Mouse (Mus musculus) kidney, embryonic 15.5 days (tissue): Measurements from ENCODE around the gene Cwc27. TPM values are rescaled to one million over a fixed set of nuclear protein-coding genes. Genes with fewer than 3 reads are reported as not detected.
A peak's percentile ranks its signal among the peaks of the same experiment; 100 is the strongest.

Source experiments
- ATAC-seq: fragments of 200-750 bp; cut with Nextera tagmentation; replicated peaks from 2 replicates; pipeline ENCODE4 v1.8.0; 2017; ENCODE audit warnings: moderate TSS enrichment; ENCODE audit not compliant: low FRiP score
- H3K27ac ChIP-seq: fragments of 300-500 bp; sonication (generic); 2 replicates; pipeline ENCODE4 v1.5.1; 2015; ENCODE audit warnings: mild to moderate bottlenecking, inconsistent platforms
- H3K27me3 ChIP-seq: fragments of 300-500 bp; sonication (generic); 2 replicates; pipeline ENCODE4 v1.6.1; 2015; ENCODE audit warnings: inconsistent platforms
- H3K36me3 ChIP-seq: fragments of 300-500 bp; sonication (generic); 2 replicates; pipeline ENCODE4 v1.6.1; 2015; ENCODE audit warnings: inconsistent platforms
- H3K4me1 ChIP-seq: fragments of 300-500 bp; sonication (generic); 2 replicates; pipeline ENCODE4 v1.6.1; 2015; ENCODE audit warnings: inconsistent platforms
- H3K4me2 ChIP-seq: fragments of 300-500 bp; sonication (generic); 2 replicates; pipeline ENCODE4 v1.6.1; 2015; ENCODE audit warnings: moderate library complexity, mild to moderate bottlenecking, inconsistent platforms
- H3K4me3 ChIP-seq: fragments of 300-500 bp; sonication (generic); replicated peaks from 2 replicates; pipeline ENCODE4 v1.5.1; 2015; ENCODE audit warnings: mild to moderate bottlenecking, inconsistent platforms
- H3K9ac ChIP-seq: fragments of 300-500 bp; sonication (generic); 2 replicates; pipeline ENCODE4 v1.6.1; 2015; ENCODE audit warnings: mild to moderate bottlenecking, inconsistent platforms
- H3K9me3 ChIP-seq: fragments of 300-500 bp; sonication (generic); replicated peaks from 2 replicates; pipeline ENCODE4 v1.6.1; 2016; ENCODE audit warnings: inconsistent platforms
- WGBS: fragments of 180-500 bp; shearing (Covaris S2); methylation state at CpG from one replicate; pipeline ENCODE4 v1.1.7; 2015; ENCODE audit warnings: mixed read lengths; 5-methylcytosine and 5-hydroxymethylcytosine counted together
- polyA plus RNA-seq: library from polyadenylated mRNA; unstranded; fragments of >200 nt; fragmentation: Nextera tagmentation; extraction: Ambion mirVana; gene quantifications from 2 replicates; pipeline ENCODE4 v1.2.1, GENCODE M21; 2015

Gene Cwc27
- polyA plus RNA-seq, 1 experiment from 2014 or later: 31.7 TPM

DNA sequence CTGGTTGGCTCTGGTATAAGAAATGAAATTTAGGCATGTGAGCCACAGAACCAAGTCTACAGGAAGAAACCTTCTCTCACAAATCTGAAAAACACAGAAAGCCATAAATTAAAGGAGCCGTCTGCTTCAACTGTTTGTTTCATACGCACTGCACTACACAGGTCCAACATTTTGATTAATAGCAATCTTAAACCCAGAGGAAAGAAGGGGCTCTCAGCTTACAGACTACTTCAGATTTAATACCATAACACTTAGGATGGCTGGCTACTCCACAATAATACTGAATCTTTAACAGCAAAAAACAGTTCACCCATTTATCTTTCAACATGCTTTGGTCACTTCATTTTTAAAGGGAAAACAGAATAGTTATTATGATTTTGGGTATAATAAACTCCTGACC is 182.2 kb downstream of the Cwc27 start:
- Histone ChIP-seq H3K9me3 (no peaks in the 10 kb centered on the region), H3K27ac (0 out of 2 replicates have a peak overlapping the region, but pooled peaks have one; percentile 33), H3K4me1 (peaks cover 10% of the 10 kb centered on the region; the same call in 1 of the 2 replicates), H3K27me3 (no peaks in the 10 kb centered on the region), H3K9ac (no peak overlapping the region), H3K4me3 (no peak overlapping the region), H3K4me2 (no peak overlapping the region), H3K36me3 (peaks cover 10% of the 10 kb centered on the region; the same call in 1 of the 2 replicates)
- no peak for ATAC-seq
- WGBS: 25% methylated on average over 2 of the region's 2 CpGs

GRCm38 (mm10) chr13:104632427-104633167 is 184.3 kb downstream of the Cwc27 start:
- ATAC-seq: no peak
- Histone ChIP-seq H3K9ac (no peak overlapping the region), H3K27ac (peak overlapping the region; percentile 85), H3K4me3 (no peak overlapping the region), H3K36me3 (peaks cover 6% of the 10 kb centered on the region; the same call in 1 of the 2 replicates), H3K27me3 (no peaks in the 10 kb centered on the region), H3K9me3 (no peaks in the 10 kb centered on the region), H3K4me1 (peaks cover 10% of the 10 kb centered on the region; the same call in 1 of the 2 replicates), H3K4me2 (no peak overlapping the region)
- 60% methylated on average over 7 of the region's 7 CpGs for WGBS

GRCm38 (mm10) chr13:104631621-104632205 is 185.2 kb downstream of the Cwc27 start:
- Histone ChIP-seq H3K4me3 (no peak overlapping the region), H3K9ac (no peak overlapping the region), H3K36me3 (peaks cover 6% of the 10 kb centered on the region; the same call in 1 of the 2 replicates), H3K27ac (peak overlapping the region; percentile 85), H3K4me2 (no peak overlapping the region), H3K9me3 (no peaks in the 10 kb centered on the region), H3K27me3 (no peaks in the 10 kb centered on the region), H3K4me1 (peaks cover 10% of the 10 kb centered on the region; the same call in 1 of the 2 replicates)
- WGBS: 77% methylated on average over 7 of the region's 7 CpGs
- no peak for ATAC-seq

- no peak overlapping the region for H3K27ac ChIP-seq
- no peak for ATAC-seq
- H3K36me3 ChIP-seq: peaks cover 6% of the 10 kb centered on the region; the same call in 1 of the 2 replicates
- WGBS: 83% methylated on average over 5 of the region's 5 CpGs
- H3K9me3 ChIP-seq: no peaks in the 10 kb centered on the region
- peaks cover 10% of the 10 kb centered on the region; the same call in 1 of the 2 replicates for H3K4me1 ChIP-seq
- no peaks in the 10 kb centered on the region for H3K27me3 ChIP-seq
- H3K9ac ChIP-seq: no peak overlapping the region
- no peak overlapping the region for H3K4me3 ChIP-seq
- H3K4me2 ChIP-seq: no peak overlapping the region
These were observed 186.1 kb downstream of the Cwc27 start for GRCm38 (mm10) chr13:104630808-104631207.

GRCm38 (mm10) chr13:104629621-104630020 is 187.3 kb downstream of the Cwc27 start:
- no peak overlapping the region for H3K4me2 ChIP-seq
- H3K4me1 ChIP-seq: peaks cover 10% of the 10 kb centered on the region; the same call in 1 of the 2 replicates
- no peak overlapping the region for H3K9ac ChIP-seq
- H3K4me3 ChIP-seq: no peak overlapping the region
- 95% methylated on average over 11 of the region's 11 CpGs for WGBS
- no peaks in the 10 kb centered on the region for H3K27me3 ChIP-seq
- no peaks in the 10 kb centered on the region for H3K9me3 ChIP-seq
- H3K27ac ChIP-seq: no peak overlapping the region
- H3K36me3 ChIP-seq: peaks cover 6% of the 10 kb centered on the region; the same call in 1 of the 2 replicates
- ATAC-seq: no peak

DNA sequence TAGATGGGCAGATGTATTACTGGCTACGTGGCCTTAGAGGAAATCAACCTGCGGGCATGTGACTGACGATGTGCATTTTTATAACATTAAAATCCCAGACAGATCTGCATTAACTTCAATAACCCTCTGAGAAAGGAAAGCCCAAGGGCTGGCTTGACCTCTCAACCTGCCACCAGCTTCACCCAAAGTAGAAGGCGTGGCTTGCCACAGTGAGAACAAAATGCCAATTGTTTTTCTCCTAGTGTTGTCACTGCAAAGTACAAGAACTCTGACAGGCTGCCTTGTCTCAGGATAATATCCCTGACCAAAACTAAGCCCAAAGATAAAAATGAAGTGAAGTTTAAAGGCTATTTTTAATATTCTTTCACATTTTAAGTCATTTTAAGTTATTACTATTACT is 188.9 kb downstream of the Cwc27 start:
- H3K4me2 ChIP-seq: no peak overlapping the region
- no peak overlapping the region for H3K4me3 ChIP-seq
- ATAC-seq: no peak
- H3K9me3 ChIP-seq: no peaks in the 10 kb centered on the region
- no peak overlapping the region for H3K9ac ChIP-seq
- WGBS: 70% methylated on average over 4 of the region's 4 CpGs
- no peak overlapping the region for H3K27ac ChIP-seq
- peaks cover 15% of the 10 kb centered on the region for H3K4me1 ChIP-seq
- H3K27me3 ChIP-seq: no peaks in the 10 kb centered on the region
- H3K36me3 ChIP-seq: peaks cover 6% of the 10 kb centered on the region; the same call in 1 of the 2 replicates

DNA sequence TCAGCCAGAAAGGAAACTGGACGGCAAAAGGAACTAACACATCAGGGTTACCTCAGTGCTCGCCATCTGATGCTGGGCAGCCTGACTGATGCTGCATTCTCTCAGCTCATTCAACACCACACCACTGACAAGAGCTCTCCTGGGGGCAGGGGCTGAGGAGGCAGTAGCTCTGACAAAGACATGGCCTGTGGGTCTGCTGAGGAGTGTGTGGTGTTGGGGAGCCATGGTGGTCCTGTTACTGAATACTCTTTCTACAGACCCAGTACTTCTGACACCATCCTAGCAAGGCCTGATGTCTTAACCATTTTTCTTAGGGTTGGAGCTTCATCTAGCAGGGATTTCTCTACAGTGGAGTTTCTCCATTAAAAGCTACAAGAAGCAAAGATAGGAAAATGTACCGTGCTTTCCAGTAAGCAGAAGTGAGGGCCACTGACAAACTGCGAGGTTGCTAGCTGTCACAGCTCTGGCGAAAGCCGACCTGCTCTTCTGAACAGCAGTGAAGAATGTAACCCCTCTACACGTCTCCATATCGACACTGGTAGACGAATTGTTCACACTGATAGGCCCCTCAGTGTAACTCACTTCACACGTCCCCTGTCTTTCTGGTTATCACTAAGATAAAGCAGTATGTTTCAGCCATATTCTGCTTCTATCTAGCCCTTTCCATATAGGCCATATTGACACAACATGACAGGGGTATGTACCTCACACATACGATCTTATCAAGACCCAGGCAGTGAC is 189.6 kb downstream of the Cwc27 start:
- 78% methylated on average over 11 of the region's 11 CpGs for WGBS
- Histone ChIP-seq H3K27me3 (no peaks in the 10 kb centered on the region), H3K4me2 (no peak overlapping the region), H3K9me3 (no peaks in the 10 kb centered on the region), H3K4me3 (no peak overlapping the region), H3K4me1 (peaks cover 17% of the 10 kb centered on the region), H3K36me3 (peaks cover 6% of the 10 kb centered on the region; the same call in 1 of the 2 replicates), H3K9ac (no peak overlapping the region), H3K27ac (no peak overlapping the region)
- no peak for ATAC-seq

GRCm38 (mm10) chr13:104623130-104623891 is 193.6 kb downstream of the Cwc27 start:
- peaks cover 6% of the 10 kb centered on the region; the same call in 1 of the 2 replicates for H3K4me1 ChIP-seq
- 64% methylated on average over 12 of the region's 12 CpGs for WGBS
- no peak overlapping the region for H3K4me3 ChIP-seq
- H3K27ac ChIP-seq: no peak overlapping the region
- H3K9ac ChIP-seq: no peak overlapping the region
- H3K36me3 ChIP-seq: no peaks in the 10 kb centered on the region
- H3K27me3 ChIP-seq: no peaks in the 10 kb centered on the region
- H3K9me3 ChIP-seq: no peaks in the 10 kb centered on the region
- ATAC-seq: no peak
- H3K4me2 ChIP-seq: no peak overlapping the region

DNA sequence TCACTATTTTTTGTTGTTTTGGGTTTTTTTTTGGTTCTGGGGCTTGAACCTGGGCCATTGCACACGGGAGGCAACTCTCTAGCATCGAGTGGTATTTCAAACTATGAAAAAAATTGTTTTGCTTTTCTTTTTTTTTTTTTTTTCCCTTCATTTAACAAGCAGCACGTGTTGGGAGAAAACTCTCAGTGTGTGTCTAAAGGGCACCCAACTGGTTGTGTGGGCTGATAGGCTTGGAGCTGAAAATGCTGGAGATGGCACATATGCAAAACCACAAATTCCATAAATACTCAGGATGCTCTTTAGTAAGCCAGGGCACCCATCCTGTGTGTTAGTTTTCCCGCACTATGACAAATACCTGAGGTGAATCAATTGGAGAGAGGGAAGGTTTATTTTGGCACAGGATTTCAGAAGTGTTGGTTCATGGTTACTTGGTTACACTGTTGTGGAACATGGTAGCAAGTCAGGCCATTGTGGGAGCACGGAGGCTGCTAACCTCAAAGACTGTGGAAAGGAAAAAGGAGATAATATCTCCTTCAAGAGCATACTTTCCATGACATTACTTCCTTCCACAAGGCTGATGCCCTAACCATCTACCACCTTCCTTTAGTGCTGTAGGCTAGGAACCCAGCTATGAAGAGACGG is 194.7 kb downstream of the Cwc27 start:
- Histone ChIP-seq H3K36me3 (no peaks in the 10 kb centered on the region), H3K4me3 (no peak overlapping the region), H3K9me3 (no peaks in the 10 kb centered on the region), H3K4me2 (no peak overlapping the region), H3K27ac (no peak overlapping the region), H3K4me1 (peaks cover 6% of the 10 kb centered on the region; the same call in 1 of the 2 replicates), H3K9ac (no peak overlapping the region), H3K27me3 (no peaks in the 10 kb centered on the region)
- 78% methylated on average over 6 of the region's 6 CpGs for WGBS
- no peak for ATAC-seq

GRCm38 (mm10) chr13:104620423-104620822 is 196.5 kb downstream of the Cwc27 start:
- Histone ChIP-seq H3K36me3 (no peaks in the 10 kb centered on the region), H3K27ac (no peak overlapping the region), H3K4me3 (no peak overlapping the region), H3K4me2 (no peak overlapping the region), H3K9ac (no peak overlapping the region), H3K4me1 (peaks cover 16% of the 10 kb centered on the region), H3K9me3 (no peaks in the 10 kb centered on the region), H3K27me3 (no peaks in the 10 kb centered on the region)
- no peak for ATAC-seq
- WGBS: 63% methylated on average over 2 of the region's 2 CpGs
